Mouse (Mus musculus): Measurements from ENCODE around the gene Gjb1. TPM values are rescaled to one million over a fixed set of nuclear protein-coding genes. Genes with fewer than 3 reads are reported as not detected.

Gjb1 gene
- polyA plus RNA-seq, 1 experiment = 0.66 TPM

- TF ChIP-seq CTCF (IDR thresholded peaks at IDR 0.05; ENCODE audit: borderline replicate concordance, extremely low read depth, insufficient read depth, insufficient read length) (peak; percentile 13; the same call in 1 of the 2 replicates), POLR2A (IDR thresholded peaks at IDR 0.05; ENCODE audit: borderline replicate concordance, extremely low read depth, insufficient read depth, insufficient read length, poor library complexity, severe bottlenecking) (no peak)
- DNase-seq (ENCODE audit: low read depth) = peak; percentile 50
Observed at GRCm38 (mm10) chrX:101418946-101419724, 43.0 kb downstream of the Gjb1 start.

- TF ChIP-seq CTCF (IDR thresholded peaks at IDR 0.05; ENCODE audit: borderline replicate concordance, extremely low read depth, insufficient read depth, insufficient read length) = no peak
- no peak; the same call in 1 of the 2 replicates for TF ChIP-seq POLR2A (IDR thresholded peaks at IDR 0.05; ENCODE audit: borderline replicate concordance, extremely low read depth, insufficient read depth, insufficient read length, poor library complexity, severe bottlenecking)
- peak; percentile 97 for DNase-seq (ENCODE audit: low read depth)
Observed at GRCm38 (mm10) chrX:101419725-101420699, 43.8 kb downstream of the Gjb1 start.

- TF ChIP-seq CTCF (IDR thresholded peaks at IDR 0.05; ENCODE audit: borderline replicate concordance, extremely low read depth, insufficient read depth, insufficient read length) = no peak
- TF ChIP-seq POLR2A (IDR thresholded peaks at IDR 0.05; ENCODE audit: borderline replicate concordance, extremely low read depth, insufficient read depth, insufficient read length, poor library complexity, severe bottlenecking) = no peak
- DNase-seq (ENCODE audit: low read depth) = peak; percentile 26
Observed at GRCm38 (mm10) chrX:101420700-101421095, 44.5 kb downstream of the Gjb1 start, which contains the start of gene Zmym3. Gene Zmym3, minus strand, starts transcription at chrX:101420849.

GRCm38 (mm10) chrX:101423462-101423861, 47.3 kb downstream of the Gjb1 start:
- TF ChIP-seq POLR2A (IDR thresholded peaks at IDR 0.05; ENCODE audit: borderline replicate concordance, extremely low read depth, insufficient read depth, insufficient read length, poor library complexity, severe bottlenecking) (no peak), CTCF (IDR thresholded peaks at IDR 0.05; ENCODE audit: borderline replicate concordance, extremely low read depth, insufficient read depth, insufficient read length) (no peak)
- DNase-seq (ENCODE audit: low read depth) = no peak

GRCm38 (mm10) chrX:101427774-101428173, 51.6 kb downstream of the Gjb1 start:
- TF ChIP-seq POLR2A (IDR thresholded peaks at IDR 0.05; ENCODE audit: borderline replicate concordance, extremely low read depth, insufficient read depth, insufficient read length, poor library complexity, severe bottlenecking) (no peak), CTCF (IDR thresholded peaks at IDR 0.05; ENCODE audit: borderline replicate concordance, extremely low read depth, insufficient read depth, insufficient read length) (peak; percentile 20; the same call in 1 of the 2 replicates)
- peak; percentile 8 for DNase-seq (ENCODE audit: low read depth)

- peak; percentile 49 for DNase-seq (ENCODE audit: low read depth)
- TF ChIP-seq CTCF (IDR thresholded peaks at IDR 0.05; ENCODE audit: borderline replicate concordance, extremely low read depth, insufficient read depth, insufficient read length) (no peak), POLR2A (IDR thresholded peaks at IDR 0.05; ENCODE audit: borderline replicate concordance, extremely low read depth, insufficient read depth, insufficient read length, poor library complexity, severe bottlenecking) (no peak)
Observed at GRCm38 (mm10) chrX:101428785-101429141, 52.6 kb downstream of the Gjb1 start.

- peak; percentile 99 for DNase-seq (ENCODE audit: low read depth)
- TF ChIP-seq CTCF (IDR thresholded peaks at IDR 0.05; ENCODE audit: borderline replicate concordance, extremely low read depth, insufficient read depth, insufficient read length) (no peak), POLR2A (IDR thresholded peaks at IDR 0.05; ENCODE audit: borderline replicate concordance, extremely low read depth, insufficient read depth, insufficient read length, poor library complexity, severe bottlenecking) (peak; percentile 22; the same call in 1 of the 2 replicates)
Observed at GRCm38 (mm10) chrX:101429142-101429949, 53.2 kb downstream of the Gjb1 start, which contains the start of gene Nono. Gene Nono, plus strand, starts transcription at chrX:101429318.

GRCm38 (mm10) chrX:101429976-101430375, 53.8 kb downstream of the Gjb1 start:
- no peak for DNase-seq (ENCODE audit: low read depth)
- no peak for TF ChIP-seq POLR2A (IDR thresholded peaks at IDR 0.05; ENCODE audit: borderline replicate concordance, extremely low read depth, insufficient read depth, insufficient read length, poor library complexity, severe bottlenecking)
- TF ChIP-seq CTCF (IDR thresholded peaks at IDR 0.05; ENCODE audit: borderline replicate concordance, extremely low read depth, insufficient read depth, insufficient read length) = no peak

Other genes starting within 250 kb of the Gjb1 start
- gene Snx12, start 153.8 kb upstream of the Gjb1 start, polyA plus RNA-seq (2012; rRNA removed) = 40.8 and 48.7 TPM in 2 replicates
- gene Foxo4, start 121.8 kb upstream of the Gjb1 start, polyA plus RNA-seq (2012; rRNA removed) = 12.7 and 14.7 TPM in 2 replicates
- gene Gm614, start 112.4 kb upstream of the Gjb1 start, polyA plus RNA-seq (2012; rRNA removed) = not detected in 2 replicates
- gene Il2rg, start 108.1 kb upstream of the Gjb1 start, polyA plus RNA-seq (2012; rRNA removed) = 4.1 and 5.9 TPM in 2 replicates
- gene Gm20489, start 107.4 kb upstream of the Gjb1 start, polyA plus RNA-seq (2012; rRNA removed) = not detected in 2 replicates
- 63.6 and 77.3 TPM in 2 replicates for gene Med12, start 102.3 kb upstream of the Gjb1 start, polyA plus RNA-seq (2012; rRNA removed)
- gene Nlgn3, start 77.2 kb upstream of the Gjb1 start, polyA plus RNA-seq (2012; rRNA removed) = 35.0 and 54.4 TPM in 2 replicates
- 178 and 190 TPM in 2 replicates for gene Zmym3, start 44.5 kb downstream of the Gjb1 start, polyA plus RNA-seq (2012; rRNA removed)
- 419 and 430 TPM in 2 replicates for gene Nono, start 52.9 kb downstream of the Gjb1 start, polyA plus RNA-seq (2012; rRNA removed)
- gene Itgb1bp2, start 72.7 kb downstream of the Gjb1 start, polyA plus RNA-seq (2012; rRNA removed) = 3.3 and 5.4 TPM in 2 replicates
- 18.9 and 36.1 TPM in 2 replicates for gene Taf1, start 156.4 kb downstream of the Gjb1 start, polyA plus RNA-seq (2012; rRNA removed)